Mouse (Mus musculus): ENCODE results near the gene Rab23. TPM values are rescaled to one million over a fixed set of nuclear protein-coding genes. Genes with fewer than 3 reads are reported as not detected.

Gene Rab23
- polyA plus RNA-seq, 1 experiment from 2014 or later: 38.0 TPM

GRCm38 (mm10) chr1:33720231-33720630 lies 544 bp downstream of the Rab23 start:
- Histone ChIP-seq H3K36me3 (ENCODE audit: control insufficient read depth, insufficient read depth) (peaks cover 19% of the 10 kb centered on the region), H3K4me2 (ENCODE audit: low read length) (peak overlapping the region; percentile 66), H3K27me3 (replicated peaks; ENCODE audit: control insufficient read depth, insufficient read depth, low read length) (no peaks in the 10 kb centered on the region), H3K4me3 (replicated peaks; ENCODE audit: low read length) (peak overlapping the region; percentile 84), H3K9ac (replicated peaks; ENCODE audit: low read depth, low read length) (peak overlapping the region; percentile 92), H3K27ac (ENCODE audit: low read length) (peak overlapping the region; percentile 96), H3K9me3 (ENCODE audit: control insufficient read depth, low read length) (no peaks in the 10 kb centered on the region), H3K4me1 (replicated peaks; ENCODE audit: control insufficient read depth, insufficient read depth, low read length) (peaks cover 18% of the 10 kb centered on the region)
- peak; percentile 79 for ATAC-seq
- 0% methylated on average over 32 of the region's 41 CpGs for WGBS

GRCm38 (mm10) chr1:33721020-33721419 lies 1.3 kb downstream of the Rab23 start:
- peak overlapping the region; percentile 19; the same call in 1 of the 2 replicates for H3K9ac ChIP-seq (replicated peaks; ENCODE audit: low read depth, low read length)
- H3K4me2 ChIP-seq (ENCODE audit: low read length): peak overlapping the region; percentile 66
- no peak for ATAC-seq
- peaks cover 21% of the 10 kb centered on the region for H3K36me3 ChIP-seq (ENCODE audit: control insufficient read depth, insufficient read depth)
- H3K9me3 ChIP-seq (ENCODE audit: control insufficient read depth, low read length): no peaks in the 10 kb centered on the region
- peaks cover 18% of the 10 kb centered on the region for H3K4me1 ChIP-seq (replicated peaks; ENCODE audit: control insufficient read depth, insufficient read depth, low read length)
- H3K27ac ChIP-seq (ENCODE audit: low read length): no peak overlapping the region
- 48% methylated on average over 7 of the region's 7 CpGs for WGBS
- H3K27me3 ChIP-seq (replicated peaks; ENCODE audit: control insufficient read depth, insufficient read depth, low read length): no peaks in the 10 kb centered on the region
- H3K4me3 ChIP-seq (replicated peaks; ENCODE audit: low read length): peak overlapping the region; percentile 30

GRCm38 (mm10) chr1:33724516-33724915 lies 4.8 kb downstream of the Rab23 start:
- Histone ChIP-seq H3K27me3 (replicated peaks; ENCODE audit: control insufficient read depth, insufficient read depth, low read length) (no peaks in the 10 kb centered on the region), H3K4me3 (replicated peaks; ENCODE audit: low read length) (no peak overlapping the region), H3K4me1 (replicated peaks; ENCODE audit: control insufficient read depth, insufficient read depth, low read length) (peaks cover 15% of the 10 kb centered on the region), H3K9ac (replicated peaks; ENCODE audit: low read depth, low read length) (no peak overlapping the region), H3K36me3 (ENCODE audit: control insufficient read depth, insufficient read depth) (peaks cover 32% of the 10 kb centered on the region), H3K27ac (ENCODE audit: low read length) (no peak overlapping the region), H3K4me2 (ENCODE audit: low read length) (no peak overlapping the region), H3K9me3 (ENCODE audit: control insufficient read depth, low read length) (no peaks in the 10 kb centered on the region)
- no peak for ATAC-seq
- 91% methylated on average over 6 of the region's 6 CpGs for WGBS

- no peaks in the 10 kb centered on the region for H3K9me3 ChIP-seq (ENCODE audit: control insufficient read depth, low read length)
- WGBS: 94% methylated on average over 5 of the region's 5 CpGs
These were observed 5.4 kb downstream of the Rab23 start for GRCm38 (mm10) chr1:33725086-33725485.

DNA sequence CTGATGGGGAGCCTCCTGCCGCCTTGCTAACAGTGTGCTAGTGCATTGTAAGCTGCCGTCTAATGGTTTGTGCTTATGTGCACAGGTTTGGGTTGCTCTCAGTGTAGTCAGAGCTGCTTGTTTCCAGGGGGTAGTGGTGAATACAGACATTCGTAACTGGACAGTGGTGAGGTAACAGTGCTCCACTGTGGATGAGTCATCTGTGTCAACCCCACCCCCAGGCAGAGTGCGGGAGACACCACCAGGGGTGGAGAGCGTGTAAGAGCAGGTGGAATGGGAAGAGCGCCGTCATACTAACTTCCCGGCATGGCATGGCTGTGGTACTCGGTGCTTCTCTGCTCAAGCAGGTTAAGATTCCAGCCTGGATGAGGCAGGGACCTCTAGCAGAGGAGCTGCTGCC lies 13.4 kb downstream of the Rab23 start:
- no peak for ATAC-seq
- H3K9ac ChIP-seq (replicated peaks; ENCODE audit: low read depth, low read length): no peak overlapping the region
- H3K27ac ChIP-seq (ENCODE audit: low read length): no peak overlapping the region
- H3K4me1 ChIP-seq (replicated peaks; ENCODE audit: control insufficient read depth, insufficient read depth, low read length): no peaks in the 10 kb centered on the region
- H3K36me3 ChIP-seq (ENCODE audit: control insufficient read depth, insufficient read depth): peaks cover 22% of the 10 kb centered on the region
- 91% methylated on average over 9 of the region's 9 CpGs for WGBS
- no peaks in the 10 kb centered on the region for H3K27me3 ChIP-seq (replicated peaks; ENCODE audit: control insufficient read depth, insufficient read depth, low read length)
- no peaks in the 10 kb centered on the region for H3K9me3 ChIP-seq (ENCODE audit: control insufficient read depth, low read length)
- no peak overlapping the region for H3K4me3 ChIP-seq (replicated peaks; ENCODE audit: low read length)
- H3K4me2 ChIP-seq (ENCODE audit: low read length): no peak overlapping the region

More at GRCm38 (mm10) chr1:33725086-33725485, 5.4 kb downstream of the Rab23 start:
- no peak overlapping the region for H3K27ac ChIP-seq (ENCODE audit: low read length)
- H3K36me3 ChIP-seq (ENCODE audit: control insufficient read depth, insufficient read depth): peaks cover 32% of the 10 kb centered on the region
- no peak overlapping the region for H3K9ac ChIP-seq (replicated peaks; ENCODE audit: low read depth, low read length)
- peaks cover 14% of the 10 kb centered on the region for H3K4me1 ChIP-seq (replicated peaks; ENCODE audit: control insufficient read depth, insufficient read depth, low read length)
- no peak overlapping the region for H3K4me2 ChIP-seq (ENCODE audit: low read length)
- no peak overlapping the region for H3K4me3 ChIP-seq (replicated peaks; ENCODE audit: low read length)
- ATAC-seq: no peak
- H3K27me3 ChIP-seq (replicated peaks; ENCODE audit: control insufficient read depth, insufficient read depth, low read length): no peaks in the 10 kb centered on the region

GRCm38 (mm10) chr1:33734001-33734685 lies 14.5 kb downstream of the Rab23 start:
- ATAC-seq: no peak
- no peaks in the 10 kb centered on the region for H3K9me3 ChIP-seq (ENCODE audit: control insufficient read depth, low read length)
- H3K4me3 ChIP-seq (replicated peaks; ENCODE audit: low read length): no peak overlapping the region
- no peak overlapping the region for H3K9ac ChIP-seq (replicated peaks; ENCODE audit: low read depth, low read length)
- WGBS: 70% methylated on average over 5 of the region's 5 CpGs
- H3K27me3 ChIP-seq (replicated peaks; ENCODE audit: control insufficient read depth, insufficient read depth, low read length): no peaks in the 10 kb centered on the region
- H3K36me3 ChIP-seq (ENCODE audit: control insufficient read depth, insufficient read depth): peaks cover 21% of the 10 kb centered on the region
- H3K4me2 ChIP-seq (ENCODE audit: low read length): no peak overlapping the region
- no peak overlapping the region for H3K27ac ChIP-seq (ENCODE audit: low read length)
- no peaks in the 10 kb centered on the region for H3K4me1 ChIP-seq (replicated peaks; ENCODE audit: control insufficient read depth, insufficient read depth, low read length)

GRCm38 (mm10) chr1:33738281-33738680 lies 18.6 kb downstream of the Rab23 start:
- Histone ChIP-seq H3K36me3 (ENCODE audit: control insufficient read depth, insufficient read depth) (peaks cover 30% of the 10 kb centered on the region), H3K4me3 (replicated peaks; ENCODE audit: low read length) (no peak overlapping the region), H3K4me1 (replicated peaks; ENCODE audit: control insufficient read depth, insufficient read depth, low read length) (no peaks in the 10 kb centered on the region), H3K9me3 (ENCODE audit: control insufficient read depth, low read length) (no peaks in the 10 kb centered on the region), H3K9ac (replicated peaks; ENCODE audit: low read depth, low read length) (no peak overlapping the region), H3K27ac (ENCODE audit: low read length) (no peak overlapping the region), H3K27me3 (replicated peaks; ENCODE audit: control insufficient read depth, insufficient read depth, low read length) (no peaks in the 10 kb centered on the region), H3K4me2 (ENCODE audit: low read length) (no peak overlapping the region)
- ATAC-seq: no peak
- 87% methylated on average over 11 of the region's 11 CpGs for WGBS

DNA sequence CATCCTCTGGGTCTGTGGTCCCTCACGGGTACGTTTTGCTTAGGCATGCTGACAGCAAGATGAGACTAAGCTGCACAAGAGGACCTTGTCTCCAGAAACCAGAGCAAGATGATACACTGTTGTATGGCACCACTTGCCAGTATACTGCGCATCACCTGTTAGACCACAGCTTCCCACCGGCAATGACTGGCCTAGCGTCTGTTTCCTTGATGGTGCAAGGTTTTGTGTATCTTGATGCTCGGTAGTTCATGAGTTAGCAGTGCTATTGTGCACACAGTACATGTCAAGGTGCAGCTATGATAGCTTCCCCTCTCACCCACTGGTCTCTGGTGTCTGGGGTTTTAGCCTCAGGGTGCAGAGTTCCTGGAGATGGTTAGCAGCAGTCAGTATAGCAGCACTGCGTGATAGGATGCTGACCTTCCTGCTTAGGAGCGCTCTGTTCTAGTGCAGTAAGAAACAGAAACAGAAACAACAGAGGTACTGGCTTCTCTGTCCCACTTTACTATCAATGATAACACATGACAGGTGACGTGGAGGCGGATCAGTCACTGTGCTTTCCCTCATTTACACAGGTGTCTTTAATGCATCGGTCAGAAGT lies 19.1 kb downstream of the Rab23 start:
- no peak overlapping the region for H3K9ac ChIP-seq (replicated peaks; ENCODE audit: low read depth, low read length)
- no peak overlapping the region for H3K4me2 ChIP-seq (ENCODE audit: low read length)
- H3K9me3 ChIP-seq (ENCODE audit: control insufficient read depth, low read length): no peaks in the 10 kb centered on the region
- peaks cover 30% of the 10 kb centered on the region for H3K36me3 ChIP-seq (ENCODE audit: control insufficient read depth, insufficient read depth)
- no peaks in the 10 kb centered on the region for H3K27me3 ChIP-seq (replicated peaks; ENCODE audit: control insufficient read depth, insufficient read depth, low read length)
- peak; percentile 21; the same call in 1 of the 2 replicates for ATAC-seq
- no peaks in the 10 kb centered on the region for H3K4me1 ChIP-seq (replicated peaks; ENCODE audit: control insufficient read depth, insufficient read depth, low read length)
- WGBS: 88% methylated on average over 11 of the region's 11 CpGs
- H3K4me3 ChIP-seq (replicated peaks; ENCODE audit: low read length): no peak overlapping the region
- H3K27ac ChIP-seq (ENCODE audit: low read length): no peak overlapping the region

DNA sequence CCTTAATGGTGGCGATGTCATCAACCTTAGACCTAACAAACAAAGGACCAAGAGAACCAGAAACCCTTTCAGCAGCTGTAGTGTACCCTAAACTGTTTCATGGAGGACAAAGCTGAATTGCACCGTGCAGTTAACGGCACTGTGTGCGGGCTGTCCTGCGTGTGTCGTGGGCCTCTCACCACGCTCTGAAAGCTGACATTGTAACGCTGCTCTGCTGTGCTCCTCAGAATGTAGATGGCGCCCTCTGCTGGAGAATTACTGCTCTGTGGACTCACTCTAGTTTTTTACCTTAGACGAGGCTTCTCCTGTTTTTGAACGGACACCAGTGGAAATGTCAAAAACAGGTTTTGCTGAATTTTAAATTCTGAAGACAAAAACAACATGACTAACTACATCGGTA lies 19.6 kb downstream of the Rab23 start:
- H3K4me1 ChIP-seq (replicated peaks; ENCODE audit: control insufficient read depth, insufficient read depth, low read length): no peaks in the 10 kb centered on the region
- H3K36me3 ChIP-seq (ENCODE audit: control insufficient read depth, insufficient read depth): peaks cover 30% of the 10 kb centered on the region
- H3K27ac ChIP-seq (ENCODE audit: low read length): no peak overlapping the region
- no peaks in the 10 kb centered on the region for H3K9me3 ChIP-seq (ENCODE audit: control insufficient read depth, low read length)
- H3K4me3 ChIP-seq (replicated peaks; ENCODE audit: low read length): no peak overlapping the region
- H3K9ac ChIP-seq (replicated peaks; ENCODE audit: low read depth, low read length): no peak overlapping the region
- ATAC-seq: peak; percentile 90
- WGBS: 20% methylated on average over 12 of the region's 12 CpGs
- H3K4me2 ChIP-seq (ENCODE audit: low read length): no peak overlapping the region
- H3K27me3 ChIP-seq (replicated peaks; ENCODE audit: control insufficient read depth, insufficient read depth, low read length): no peaks in the 10 kb centered on the region
